Mouse (Mus musculus): ENCODE data around the gene Tulp3. TPM values are rescaled to one million over a fixed set of nuclear protein-coding genes. Genes with fewer than 3 reads are reported as not detected.

The Tulp3 gene
- polyA plus RNA-seq, 1 experiment from 2014 or later = 22.2 TPM

DNA sequence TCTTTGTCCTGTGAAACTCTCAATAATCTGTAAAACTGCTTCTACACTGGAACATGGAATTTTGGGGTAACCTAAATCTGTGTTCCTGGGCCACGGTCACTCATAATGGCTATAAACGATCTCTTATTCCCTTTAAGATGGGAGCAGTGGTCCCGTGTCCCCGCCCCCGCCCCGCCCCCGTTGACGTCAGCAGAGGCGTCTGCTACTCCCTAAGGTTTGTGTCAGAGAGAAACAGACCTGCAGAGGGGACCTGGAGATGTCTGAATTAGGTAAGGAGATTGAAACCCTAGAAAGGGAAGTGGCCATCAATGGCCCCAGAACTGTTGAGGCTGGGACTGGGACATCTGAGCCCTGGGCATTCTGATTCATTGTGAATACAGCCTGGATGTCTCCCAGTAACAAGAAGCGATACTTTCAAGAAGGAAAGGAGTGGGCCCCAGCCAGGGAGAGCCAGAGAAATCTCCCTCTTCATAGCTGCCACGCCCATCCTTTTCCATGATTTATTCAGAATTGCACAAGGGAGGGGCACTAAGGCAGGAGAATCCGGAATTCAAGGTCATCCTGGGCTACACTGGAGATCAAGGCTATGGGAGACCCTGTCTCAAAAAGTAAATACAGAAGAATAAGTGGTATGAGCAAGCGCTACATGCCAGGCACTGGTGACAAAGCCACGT is 75.0 kb downstream of the Tulp3 start:
- Histone ChIP-seq H3K36me3 (no peaks in the 10 kb centered on the region), H3K4me3 (no peak overlapping the region), H3K27ac (no peak overlapping the region), H3K27me3 (0 out of 2 replicates have a peak, but pooled peaks cover 4% of the 10 kb centered on the region), H3K4me1 (peaks cover 2% of the 10 kb centered on the region), H3K9ac (no peak overlapping the region), H3K9me3 (replicated peaks) (no peaks in the 10 kb centered on the region), H3K4me2 (replicated peaks) (no peak overlapping the region)
- ATAC-seq (ENCODE audit: low FRiP score) = no peak
- 59% methylated on average over 14 of the region's 14 CpGs for WGBS

DNA sequence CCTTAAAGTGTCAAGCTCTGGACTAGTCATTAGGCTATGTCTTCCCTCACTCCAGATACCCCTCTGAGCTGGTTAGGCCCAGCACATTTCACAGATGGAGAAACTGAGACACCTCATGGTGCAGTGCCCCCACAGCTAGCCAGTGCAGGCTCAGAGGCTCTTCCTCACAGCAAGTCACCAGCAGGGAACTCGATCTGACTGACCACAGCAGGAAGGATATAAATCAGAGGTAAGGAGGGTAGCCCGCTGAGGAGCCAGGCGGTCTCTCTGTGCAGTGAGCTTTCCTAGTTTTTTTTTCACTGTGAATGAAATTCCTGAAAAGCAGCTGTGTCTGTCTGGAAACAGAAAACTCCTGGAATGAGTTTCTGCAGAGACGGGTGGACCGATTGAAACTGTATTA is 76.0 kb downstream of the Tulp3 start:
- no peaks in the 10 kb centered on the region for H3K4me1 ChIP-seq
- no peaks in the 10 kb centered on the region for H3K9me3 ChIP-seq (replicated peaks)
- H3K36me3 ChIP-seq = no peaks in the 10 kb centered on the region
- H3K4me2 ChIP-seq (replicated peaks) = no peak overlapping the region
- no peaks in the 10 kb centered on the region for H3K27me3 ChIP-seq
- no peak overlapping the region for H3K4me3 ChIP-seq
- H3K9ac ChIP-seq = no peak overlapping the region
- 51% methylated on average over 5 of the region's 5 CpGs for WGBS
- no peak for ATAC-seq (ENCODE audit: low FRiP score)
- H3K27ac ChIP-seq = no peak overlapping the region; the same call in 1 of the 2 replicates

DNA sequence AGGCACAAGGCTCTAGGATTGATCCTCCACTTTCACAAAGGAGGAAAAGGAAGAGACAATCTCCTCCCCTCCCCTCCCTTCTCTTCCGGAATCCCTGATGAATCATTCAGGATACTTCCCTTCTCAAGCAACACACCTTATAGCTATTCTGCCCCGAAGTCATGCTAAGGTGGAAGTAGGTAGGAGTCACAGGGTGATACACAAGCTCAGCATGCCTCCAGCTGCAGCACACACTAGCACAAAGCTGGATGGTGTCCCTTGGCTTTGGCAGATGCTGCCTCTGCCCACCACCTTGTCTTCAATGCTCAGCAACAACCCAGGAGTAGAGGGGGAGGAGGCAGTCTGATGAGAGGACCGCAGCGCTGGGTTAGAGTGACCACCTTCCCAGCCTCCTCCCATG is 76.6 kb downstream of the Tulp3 start:
- Histone ChIP-seq H3K4me1 (no peaks in the 10 kb centered on the region), H3K4me3 (no peak overlapping the region), H3K4me2 (replicated peaks) (no peak overlapping the region), H3K9me3 (replicated peaks) (no peaks in the 10 kb centered on the region), H3K27ac (no peak overlapping the region), H3K36me3 (no peaks in the 10 kb centered on the region), H3K27me3 (no peaks in the 10 kb centered on the region), H3K9ac (no peak overlapping the region)
- ATAC-seq (ENCODE audit: low FRiP score) = no peak
- 67% methylated on average over 4 of the region's 4 CpGs for WGBS

DNA sequence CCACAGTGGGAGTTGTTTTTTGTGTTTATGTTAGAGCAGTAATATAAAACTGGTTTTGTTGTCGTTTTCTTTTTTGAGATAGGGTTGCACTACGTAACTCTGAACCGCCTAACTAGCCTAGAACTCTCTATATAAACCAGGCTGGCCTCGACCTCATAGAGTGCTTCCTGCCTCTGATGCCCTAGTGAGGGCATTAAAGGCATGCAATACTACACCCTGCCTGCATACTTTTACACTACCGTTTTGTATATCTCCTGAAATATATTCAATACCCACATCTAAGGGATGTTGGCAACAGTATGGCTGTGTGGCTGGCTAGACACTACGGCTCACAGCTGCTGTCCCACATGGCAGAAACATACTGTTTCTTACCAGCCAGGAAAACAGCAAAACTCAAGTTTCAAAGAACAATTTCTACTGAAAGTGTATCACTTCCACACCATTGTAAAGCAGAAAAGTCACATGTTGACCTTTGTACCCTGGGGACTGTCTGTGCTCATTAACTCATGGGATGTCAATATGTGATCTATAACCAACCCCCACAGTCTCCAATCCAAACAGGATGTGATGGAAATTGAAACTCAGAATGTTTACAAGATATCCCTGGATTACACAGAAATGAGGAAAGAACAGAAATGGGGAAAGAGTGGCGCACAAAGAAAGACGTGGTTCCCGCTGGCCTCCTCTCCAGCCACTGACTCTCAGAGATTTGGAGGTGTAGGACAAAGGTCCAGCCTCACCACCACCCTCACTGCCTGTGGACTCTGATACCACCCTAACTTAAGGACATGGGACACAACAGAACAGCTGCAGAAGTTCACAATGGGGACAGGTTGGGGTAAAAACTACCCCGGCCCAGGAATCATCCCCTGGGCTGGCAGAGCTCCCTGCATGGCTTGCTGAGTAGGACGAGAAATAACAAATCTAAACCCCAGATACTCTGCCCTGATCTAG is 78.2 kb downstream of the Tulp3 start:
- Histone ChIP-seq H3K36me3 (no peaks in the 10 kb centered on the region), H3K27ac (no peak overlapping the region), H3K4me2 (replicated peaks) (no peak overlapping the region), H3K27me3 (no peaks in the 10 kb centered on the region), H3K9me3 (replicated peaks) (no peaks in the 10 kb centered on the region), H3K4me3 (no peak overlapping the region), H3K4me1 (no peaks in the 10 kb centered on the region), H3K9ac (no peak overlapping the region)
- 74% methylated on average over 11 of the region's 11 CpGs for WGBS
- no peak for ATAC-seq (ENCODE audit: low FRiP score)

DNA sequence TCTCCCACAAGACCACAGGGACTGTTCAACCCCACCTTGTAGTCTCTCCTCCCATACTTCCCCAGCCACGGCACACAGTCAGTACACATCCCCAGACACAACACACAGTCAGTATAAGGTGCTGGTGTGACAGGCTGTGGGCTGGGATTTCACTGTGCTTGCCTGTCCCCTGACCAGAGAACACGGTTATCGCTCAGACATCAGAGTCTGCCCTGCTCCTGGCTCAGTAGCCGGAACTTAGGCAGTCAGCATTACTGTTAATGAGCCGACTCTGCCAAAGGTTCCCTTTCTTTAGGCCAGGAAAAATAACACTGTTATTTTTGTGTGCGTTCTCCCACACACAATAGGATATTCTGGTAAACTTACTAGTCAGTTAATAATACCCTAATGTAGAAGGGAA is 79.3 kb downstream of the Tulp3 start:
- Histone ChIP-seq H3K4me2 (replicated peaks) (no peak overlapping the region), H3K27me3 (no peaks in the 10 kb centered on the region), H3K4me3 (no peak overlapping the region), H3K9me3 (replicated peaks) (no peaks in the 10 kb centered on the region), H3K9ac (no peak overlapping the region), H3K27ac (no peak overlapping the region), H3K4me1 (no peaks in the 10 kb centered on the region), H3K36me3 (no peaks in the 10 kb centered on the region)
- ATAC-seq (ENCODE audit: low FRiP score) = no peak
- WGBS = 90% methylated on average over 6 of the region's 6 CpGs

DNA sequence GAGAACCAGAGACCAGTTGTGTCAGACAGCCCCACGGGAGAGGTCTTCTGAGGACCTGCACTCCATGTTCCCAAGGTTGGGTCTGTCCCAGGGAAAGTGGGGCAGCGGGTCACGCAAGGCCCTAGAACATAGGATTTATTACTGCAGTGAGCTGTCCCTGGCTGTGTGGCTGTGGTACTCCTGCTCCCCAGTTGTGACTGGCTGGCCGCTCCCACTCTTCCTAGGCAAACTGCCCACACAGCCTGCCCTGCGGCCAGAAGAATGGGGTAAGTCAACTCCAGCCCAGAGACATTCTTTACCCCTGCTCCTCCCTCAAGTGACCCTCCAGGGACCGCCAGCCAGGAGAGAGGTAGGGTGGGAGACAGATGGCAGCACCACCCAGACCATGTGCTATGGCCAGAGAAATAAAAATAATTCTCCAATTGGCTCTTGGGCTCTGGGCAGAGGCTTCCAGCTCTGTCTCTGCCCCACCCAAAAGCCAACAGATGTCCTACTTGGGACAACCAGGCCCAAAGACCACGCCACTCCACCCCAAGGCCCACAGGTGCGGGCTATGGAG is 80.1 kb downstream of the Tulp3 start:
- no peak for ATAC-seq (ENCODE audit: low FRiP score)
- no peak overlapping the region for H3K9ac ChIP-seq
- H3K4me1 ChIP-seq = no peaks in the 10 kb centered on the region
- no peak overlapping the region for H3K4me3 ChIP-seq
- H3K4me2 ChIP-seq (replicated peaks) = no peak overlapping the region
- no peak overlapping the region for H3K27ac ChIP-seq
- H3K27me3 ChIP-seq = no peaks in the 10 kb centered on the region
- H3K9me3 ChIP-seq (replicated peaks) = no peaks in the 10 kb centered on the region
- WGBS = 83% methylated on average over 8 of the region's 8 CpGs
- H3K36me3 ChIP-seq = no peaks in the 10 kb centered on the region

DNA sequence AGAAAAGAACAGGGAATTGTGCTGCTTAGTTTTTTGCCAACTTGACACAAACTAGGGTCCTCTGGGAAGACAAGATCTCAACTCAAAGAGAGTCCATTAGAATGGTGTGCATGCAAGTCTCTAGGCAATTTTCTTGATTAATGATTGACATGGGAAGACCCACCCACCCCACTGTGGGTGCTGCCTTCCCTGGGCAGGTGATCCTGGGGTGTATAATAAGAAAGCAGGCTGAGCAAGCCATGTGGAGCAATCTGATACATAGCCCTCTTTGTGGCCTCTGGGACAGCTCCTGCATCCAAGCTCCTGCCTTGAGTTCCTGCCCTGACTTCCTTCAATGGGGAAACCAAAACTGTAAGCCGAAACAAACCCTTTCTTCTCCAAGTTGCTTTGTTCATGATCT is 82.1 kb downstream of the Tulp3 start:
- Histone ChIP-seq H3K27ac (no peak overlapping the region), H3K4me3 (no peak overlapping the region), H3K4me2 (replicated peaks) (no peak overlapping the region), H3K9ac (no peak overlapping the region), H3K27me3 (no peaks in the 10 kb centered on the region), H3K36me3 (no peaks in the 10 kb centered on the region), H3K4me1 (no peaks in the 10 kb centered on the region), H3K9me3 (replicated peaks) (no peaks in the 10 kb centered on the region)
- WGBS = 80% methylated on average over 1 of the region's 1 CpGs
- no peak for ATAC-seq (ENCODE audit: low FRiP score)

DNA sequence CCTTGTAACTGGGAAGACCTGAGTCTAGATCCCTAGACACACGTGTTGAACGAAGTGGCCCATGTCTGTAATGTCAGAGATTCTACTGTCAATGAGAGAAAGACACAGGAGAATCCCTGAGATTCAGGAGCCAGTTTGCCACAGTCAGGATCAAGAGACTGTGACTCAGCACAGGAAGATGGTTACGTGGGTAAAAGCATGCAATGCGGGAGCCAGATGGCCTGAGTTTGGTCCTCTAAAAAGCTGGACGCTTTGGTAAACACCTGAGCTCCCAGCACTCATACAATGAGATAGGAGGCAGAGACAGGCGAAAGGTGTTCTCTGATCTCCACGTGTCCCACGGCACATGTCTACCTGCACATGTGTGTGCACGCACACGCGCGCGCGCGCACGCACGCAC is 82.9 kb downstream of the Tulp3 start:
- H3K9ac ChIP-seq = no peak overlapping the region
- no peaks in the 10 kb centered on the region for H3K27me3 ChIP-seq
- H3K4me1 ChIP-seq = no peaks in the 10 kb centered on the region
- no peaks in the 10 kb centered on the region for H3K9me3 ChIP-seq (replicated peaks)
- no peak for ATAC-seq (ENCODE audit: low FRiP score)
- no peak overlapping the region for H3K4me2 ChIP-seq (replicated peaks)
- no peaks in the 10 kb centered on the region for H3K36me3 ChIP-seq
- H3K4me3 ChIP-seq = no peak overlapping the region
- H3K27ac ChIP-seq = no peak overlapping the region
- 97% methylated on average over 17 of the region's 17 CpGs for WGBS

Other genes starting within 250 kb of the Tulp3 start
- 63.4 and 71.6 TPM in 2 replicates for gene Tspan9, start 212.3 kb downstream of the Tulp3 start, polyA plus RNA-seq (2016; fragmentation: Nextera tagmentation; extraction: Ambion mirVana)
- gene Tead4, start 55.0 kb downstream of the Tulp3 start, polyA plus RNA-seq (2016; fragmentation: Nextera tagmentation; extraction: Ambion mirVana) = 2.4 TPM in 2 replicates
- gene Rhno1, start 7.1 kb upstream of the Tulp3 start, polyA plus RNA-seq (2016; fragmentation: Nextera tagmentation; extraction: Ambion mirVana) = 138 and 142 TPM in 2 replicates
- 36.1 and 40.3 TPM in 2 replicates for gene Foxm1, start 7.1 kb upstream of the Tulp3 start, polyA plus RNA-seq (2016; fragmentation: Nextera tagmentation; extraction: Ambion mirVana)
- 0.65 and 0.76 TPM in 2 replicates for gene Tex52, start 19.6 kb upstream of the Tulp3 start, polyA plus RNA-seq (2016; fragmentation: Nextera tagmentation; extraction: Ambion mirVana)
- gene Gm44596, start 19.7 kb upstream of the Tulp3 start, polyA plus RNA-seq (2016; fragmentation: Nextera tagmentation; extraction: Ambion mirVana) = not detected in 2 replicates
- 4.1 and 5.6 TPM in 2 replicates for gene Nrip2, start 43.4 kb upstream of the Tulp3 start, polyA plus RNA-seq (2016; fragmentation: Nextera tagmentation; extraction: Ambion mirVana)
- 33.4 and 37.7 TPM in 2 replicates for gene Itfg2, start 69.1 kb upstream of the Tulp3 start, polyA plus RNA-seq (2016; fragmentation: Nextera tagmentation; extraction: Ambion mirVana)
- 415 and 439 TPM in 2 replicates for gene Fkbp4, start 82.8 kb upstream of the Tulp3 start, polyA plus RNA-seq (2016; fragmentation: Nextera tagmentation; extraction: Ambion mirVana)
- gene Pzp, start 170.9 kb upstream of the Tulp3 start, polyA plus RNA-seq (2016; fragmentation: Nextera tagmentation; extraction: Ambion mirVana) = not detected in 2 replicates
- gene A2ml1, start 225.8 kb upstream of the Tulp3 start, polyA plus RNA-seq (2016; fragmentation: Nextera tagmentation; extraction: Ambion mirVana) = not detected in 2 replicates